Mouse (Mus musculus) thymus, adult 2 months (tissue): ENCODE measurements around the gene Cipc. TPM values are rescaled to one million over a fixed set of nuclear protein-coding genes. Genes with fewer than 3 reads are reported as not detected.

Experiments used
- DNase-seq: peaks from one replicate; pipeline ENCODE4 v3.0.0; 2021
- H3K27ac ChIP-seq: fragments of 200-500 bp; 2 replicates; pipeline ENCODE4 v1.5.1; 2012; ENCODE audit warnings: low read length, control low read depth; ENCODE audit not compliant: control insufficient read depth, insufficient read depth
- H3K27me3 ChIP-seq: fragments of 200-500 bp; 2 replicates; pipeline ENCODE4 v1.6.1; 2012; ENCODE audit warnings: mild to moderate bottlenecking, low read length, moderate library complexity, mixed read lengths; ENCODE audit not compliant: control insufficient read depth, insufficient read depth
- H3K36me3 ChIP-seq: fragments of 200-500 bp; 2 replicates; pipeline ENCODE4 v1.6.1; 2012; ENCODE audit warnings: mild to moderate bottlenecking, low read length, moderate library complexity; ENCODE audit not compliant: control insufficient read depth, insufficient read depth
- H3K4me1 ChIP-seq: fragments of 200-500 bp; replicated peaks from 2 replicates; pipeline ENCODE4 v1.6.1; 2012; ENCODE audit warnings: low read length; ENCODE audit not compliant: control insufficient read depth, insufficient read depth
- H3K4me3 ChIP-seq: fragments of 200-500 bp; 2 replicates; pipeline ENCODE4 v1.5.1; 2012; ENCODE audit warnings: mild to moderate bottlenecking, low read length, control low read depth, moderate library complexity; ENCODE audit not compliant: control insufficient read depth, insufficient read depth
- CTCF ChIP-seq: fragments of 200-500 bp; IDR thresholded peaks from 2 replicates; pipeline ENCODE4 v1.5.1; 2012; ENCODE audit warnings: mild to moderate bottlenecking, control low read depth, low read length, moderate library complexity, borderline replicate concordance; ENCODE audit not compliant: control insufficient read depth, poor library complexity, insufficient read depth; ENCODE audit errors: extremely low read depth
- POLR2A ChIP-seq: fragments of 200-500 bp; IDR thresholded peaks from 2 replicates; pipeline ENCODE4 v1.6.1; 2012; ENCODE audit warnings: mild to moderate bottlenecking, low read length, control low read depth, moderate library complexity; ENCODE audit not compliant: control insufficient read depth, poor library complexity, insufficient read depth; ENCODE audit errors: extremely low read depth
- whole genome bisulfite sequencing: fragments of 180-500 bp; shearing (Covaris S2); methylation state at CpG from one replicate; pipeline ENCODE4 v1.1.7; 2018; 5-methylcytosine and 5-hydroxymethylcytosine counted together
- polyA plus RNA-seq: library from polyadenylated mRNA; depleted of rRNA; stranded (reverse); fragments of >200 nt; gene quantifications from 2 replicates; pipeline ENCODE4 v1.2.3, GENCODE M21; 2012

The Cipc gene
- polyA plus RNA-seq, 1 experiment = 43.8 TPM

- Histone ChIP-seq H3K27ac (no peak overlapping the region), H3K4me1 (peaks cover 5% of the 10 kb centered on the region), H3K36me3 (no peaks in the 10 kb centered on the region), H3K4me3 (no peak overlapping the region), H3K27me3 (no peaks in the 10 kb centered on the region)
- no peak for TF ChIP-seq CTCF
- WGBS = 89% methylated on average over 9 of the region's 9 CpGs
- no peak for DNase-seq
Measured at GRCm38 (mm10) chr12:86938571-86938970, 8.3 kb upstream of the Cipc start.

GRCm38 (mm10) chr12:86941173-86941572 is 5.7 kb upstream of the Cipc start:
- peaks cover 5% of the 10 kb centered on the region for H3K4me1 ChIP-seq
- 75% methylated on average over 11 of the region's 11 CpGs for WGBS
- no peak overlapping the region for H3K27ac ChIP-seq
- DNase-seq = no peak
- H3K27me3 ChIP-seq = no peaks in the 10 kb centered on the region
- no peak overlapping the region for H3K4me3 ChIP-seq
- no peak for TF ChIP-seq CTCF
- TF ChIP-seq POLR2A = no peak
- no peaks in the 10 kb centered on the region for H3K36me3 ChIP-seq

- peaks cover 9% of the 10 kb centered on the region for H3K4me1 ChIP-seq
Measured at GRCm38 (mm10) chr12:86941734-86942486, 4.9 kb upstream of the Cipc start.

DNA sequence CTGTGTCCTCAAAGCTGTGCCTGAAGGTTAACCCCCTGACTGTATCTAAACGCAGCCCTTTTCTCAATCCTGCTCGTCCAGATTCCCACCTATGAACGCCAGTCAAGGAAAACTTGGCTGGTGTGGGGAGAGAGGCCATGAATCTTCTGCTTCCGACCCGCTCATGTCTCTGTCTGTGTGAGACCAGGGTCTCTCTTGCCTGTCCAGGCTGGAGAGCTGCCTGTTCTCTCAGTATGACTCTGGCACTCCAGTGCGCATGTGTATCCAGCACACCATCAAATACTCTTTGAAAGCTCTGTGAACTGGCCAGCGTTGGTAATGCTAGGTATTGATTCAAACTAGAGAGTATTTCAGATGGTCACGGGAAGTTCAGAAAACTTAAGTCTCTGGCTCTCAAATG is 3.4 kb upstream of the Cipc start:
- DNase-seq = no peak
- Histone ChIP-seq H3K4me3 (no peak overlapping the region), H3K4me1 (peaks cover 16% of the 10 kb centered on the region), H3K36me3 (no peaks in the 10 kb centered on the region), H3K27ac (no peak overlapping the region), H3K27me3 (no peaks in the 10 kb centered on the region)
- 94% methylated on average over 8 of the region's 8 CpGs for WGBS
- no peak for TF ChIP-seq CTCF
- TF ChIP-seq POLR2A = no peak

More at GRCm38 (mm10) chr12:86941734-86942486, 4.9 kb upstream of the Cipc start:
- no peaks in the 10 kb centered on the region for H3K27me3 ChIP-seq
- DNase-seq = no peak
- 73% methylated on average over 5 of the region's 5 CpGs for WGBS
- H3K27ac ChIP-seq = no peak overlapping the region
- TF ChIP-seq CTCF = no peak
- TF ChIP-seq POLR2A = no peak
- H3K4me3 ChIP-seq = no peak overlapping the region
- no peaks in the 10 kb centered on the region for H3K36me3 ChIP-seq

GRCm38 (mm10) chr12:86945126-86945525 is 1.7 kb upstream of the Cipc start:
- peak; percentile 76 for DNase-seq
- no peak overlapping the region for H3K27ac ChIP-seq
- TF ChIP-seq POLR2A (no peak), CTCF (no peak)

GRCm38 (mm10) chr12:86946301-86946781 is 502 bp upstream of the Cipc start:
- Histone ChIP-seq H3K27me3 (no peaks in the 10 kb centered on the region), H3K4me1 (peaks cover 28% of the 10 kb centered on the region), H3K36me3 (no peaks in the 10 kb centered on the region), H3K27ac (peak overlapping the region; percentile 67), H3K4me3 (peak overlapping the region; percentile 72)
- WGBS = under 1% methylated on average over 17 of the region's 17 CpGs
- peak; percentile 8 for DNase-seq
- no peak for TF ChIP-seq POLR2A
- no peak for TF ChIP-seq CTCF

More at GRCm38 (mm10) chr12:86945126-86945525, 1.7 kb upstream of the Cipc start:
- Histone ChIP-seq H3K4me3 (no peak overlapping the region), H3K36me3 (no peaks in the 10 kb centered on the region), H3K4me1 (peaks cover 22% of the 10 kb centered on the region), H3K27me3 (no peaks in the 10 kb centered on the region)
- 1% methylated on average over 4 of the region's 4 CpGs for WGBS

- Histone ChIP-seq H3K27me3 (no peaks in the 10 kb centered on the region), H3K36me3 (peaks cover 3% of the 10 kb centered on the region; the same call in 1 of the 2 replicates), H3K27ac (peak overlapping the region; percentile 17), H3K4me3 (peak overlapping the region; percentile 72), H3K4me1 (peaks cover 23% of the 10 kb centered on the region)
- WGBS = 10% methylated on average over 26 of the region's 26 CpGs
- DNase-seq = no peak
- no peak for TF ChIP-seq CTCF
- TF ChIP-seq POLR2A = no peak
Measured at GRCm38 (mm10) chr12:86947681-86948401, 998 bp downstream of the Cipc start.
